ENCODE assay signal across 11 mouse cellular contexts in genomic region chr4:145836863-145837440, GRCm38 (mm10). TPM values are rescaled to one million over a fixed set of nuclear protein-coding genes. Genes with fewer than 3 reads are reported as not detected.
A peak's percentile ranks its signal among the peaks of the same experiment; 100 is the strongest.
DNase-seq lines count a peak whose midpoint lies in the region; ATAC-seq and TF ChIP-seq lines count a peak whose summit lies in the region.
"Not testable (repeated sequence)": the region's sequence is repeated elsewhere in the genome, so short reads cannot be mapped to it uniquely, and the experiment has no call there.
"Had no signal": no experiment of that assay in that cellular context is flagged by ENCODE, and none has a peak within 500 bp of the region (broad histone marks: within the 10 kb centered on the region; RNA-seq: fewer than 3 reads in every experiment).

No protein-coding gene starts in this region.

- not testable (repeated sequence) for H3K27me3 ChIP-seq in forebrain, embryonic 15.5 days; heart, postnatal 0 days (ENCODE audit: control insufficient read depth, insufficient read depth, low read length); kidney, postnatal 0 days (ENCODE audit: insufficient read depth, low read length); liver, embryonic 15.5 days

- not testable (repeated sequence) for H3K4me3 ChIP-seq in forebrain, embryonic 15.5 days; heart, postnatal 0 days (ENCODE audit: low read depth, low read length); kidney, postnatal 0 days (replicated peaks; ENCODE audit: low read depth, low read length); liver, embryonic 15.5 days (replicated peaks)

- H3K9ac ChIP-seq in forebrain, embryonic 15.5 days (replicated peaks); heart, postnatal 0 days (replicated peaks; ENCODE audit: low read depth, low read length); kidney, postnatal 0 days (ENCODE audit: low read depth, low read length); liver, embryonic 15.5 days: not testable (repeated sequence)

- not testable (repeated sequence) for H3K9me3 ChIP-seq in forebrain, embryonic 15.5 days; heart, postnatal 0 days (replicated peaks; ENCODE audit: control insufficient read depth, low read length); kidney, postnatal 0 days (replicated peaks; ENCODE audit: low read length); liver, embryonic 15.5 days (replicated peaks)

- not testable (repeated sequence) for H3K27ac ChIP-seq in forebrain, embryonic 15.5 days (replicated peaks); heart, postnatal 0 days (ENCODE audit: low read depth); kidney, postnatal 0 days; liver, embryonic 15.5 days (replicated peaks)

- peak; percentile 76 for ATAC-seq in cerebellum, adult (ENCODE audit: insufficient number of reproducible peaks, low FRiP score, low TSS enrichment)
- peak; percentile 83 for ATAC-seq in forebrain, embryonic 15.5 days (replicated peaks)
- peak; percentile 68 for ATAC-seq in heart, postnatal 0 days (ENCODE audit: insufficient read depth, low read depth)
- ATAC-seq in kidney, postnatal 0 days (replicated peaks; ENCODE audit: low FRiP score, low read depth), result peak; percentile 84
- ATAC-seq in liver, embryonic 15.5 days (ENCODE audit: insufficient read depth), result peak; percentile 69
- ATAC-seq in monocyte, adult 5-6 weeks (replicated peaks; ENCODE audit: insufficient number of reproducible peaks, low FRiP score, low TSS enrichment, poor library complexity, severe bottlenecking), result peak; percentile 40

- not testable (repeated sequence) for H3K4me1 ChIP-seq in forebrain, embryonic 15.5 days; heart, postnatal 0 days (ENCODE audit: control insufficient read depth, insufficient read depth); kidney, postnatal 0 days (replicated peaks; ENCODE audit: insufficient read depth, low read length); liver, embryonic 15.5 days (replicated peaks)

- TF ChIP-seq CTCF in heart, postnatal 0 days (IDR thresholded peaks at IDR 0.05; ENCODE audit: low read depth); kidney, postnatal 0 days (IDR thresholded peaks at IDR 0.05; ENCODE audit: low read depth): not testable (repeated sequence)

- not testable (repeated sequence) for H3K4me2 ChIP-seq in forebrain, embryonic 15.5 days (replicated peaks); heart, postnatal 0 days (ENCODE audit: low read depth, low read length); kidney, postnatal 0 days (ENCODE audit: low read length); liver, embryonic 15.5 days

- peak; percentile 11 for DNase-seq in 3134 (ENCODE audit: extremely low read depth, insufficient read length, low spot score)
- not testable (repeated sequence) for DNase-seq in heart, postnatal 0 days (ENCODE audit: low spot score); kidney, postnatal 0 days (ENCODE audit: low spot score)
- DNase-seq in testis, postnatal 10 days (ENCODE audit: low spot score), result peak; percentile 58

- TF ChIP-seq EP300 in heart, postnatal 0 days (IDR thresholded peaks at IDR 0.05; ENCODE audit: low read depth), result not testable (repeated sequence)

- not testable (repeated sequence) for H3K36me3 ChIP-seq in forebrain, embryonic 15.5 days; heart, postnatal 0 days (replicated peaks; ENCODE audit: control insufficient read depth, insufficient read depth, low read length); kidney, postnatal 0 days (ENCODE audit: insufficient read depth, low read length); liver, embryonic 15.5 days (replicated peaks)

- 68% methylated on average over 55 of the region's 75 CpGs for WGBS in forebrain, embryonic 15.5 days
- 52% methylated on average over 47 of the region's 75 CpGs for WGBS in heart, postnatal 0 days
- WGBS in kidney, postnatal 0 days, result 69% methylated on average over 47 of the region's 75 CpGs
- WGBS in liver, embryonic 15.5 days (ENCODE audit: insufficient replicate concordance), result 54% methylated on average over 53 of the region's 75 CpGs

RNA-seq across cellular contexts. Expression of gene Zfp986, which starts 31.6 kb away (rescaled TPM):
- not detected in 2 replicates for polyA plus RNA-seq in forebrain, embryonic 15.5 days (2015; fragmentation: Nextera tagmentation; extraction: Ambion mirVana)
- not detected in 2 replicates for total RNA-seq in heart, postnatal 0 days (2014; rRNA removed; ENCODE audit: low replicate concordance)
- not detected in 2 replicates for polyA plus RNA-seq in heart, postnatal 0 days (2015; fragmentation: Nextera tagmentation; extraction: Ambion mirVana)
- polyA plus RNA-seq in kidney, postnatal 0 days (2015; fragmentation: Nextera tagmentation; extraction: Ambion mirVana), result not detected in 2 replicates
- not detected in 2 replicates for polyA plus RNA-seq in liver, embryonic 15.5 days (2015; fragmentation: Nextera tagmentation; extraction: Ambion mirVana)
- total RNA-seq in monocyte, adult 5-6 weeks (2017), result not detected in 3 replicates
- total RNA-seq: layer of hippocampus, postnatal 36 days had no signal
- polyA plus RNA-seq: activated CD4-positive, CD25-positive, alpha-beta regulatory T cell, adult 4 months; macrophage had no signal
